Mouse (Mus musculus): ENCODE measurements around the gene Gm9903.

Gm9903 gene

DNA sequence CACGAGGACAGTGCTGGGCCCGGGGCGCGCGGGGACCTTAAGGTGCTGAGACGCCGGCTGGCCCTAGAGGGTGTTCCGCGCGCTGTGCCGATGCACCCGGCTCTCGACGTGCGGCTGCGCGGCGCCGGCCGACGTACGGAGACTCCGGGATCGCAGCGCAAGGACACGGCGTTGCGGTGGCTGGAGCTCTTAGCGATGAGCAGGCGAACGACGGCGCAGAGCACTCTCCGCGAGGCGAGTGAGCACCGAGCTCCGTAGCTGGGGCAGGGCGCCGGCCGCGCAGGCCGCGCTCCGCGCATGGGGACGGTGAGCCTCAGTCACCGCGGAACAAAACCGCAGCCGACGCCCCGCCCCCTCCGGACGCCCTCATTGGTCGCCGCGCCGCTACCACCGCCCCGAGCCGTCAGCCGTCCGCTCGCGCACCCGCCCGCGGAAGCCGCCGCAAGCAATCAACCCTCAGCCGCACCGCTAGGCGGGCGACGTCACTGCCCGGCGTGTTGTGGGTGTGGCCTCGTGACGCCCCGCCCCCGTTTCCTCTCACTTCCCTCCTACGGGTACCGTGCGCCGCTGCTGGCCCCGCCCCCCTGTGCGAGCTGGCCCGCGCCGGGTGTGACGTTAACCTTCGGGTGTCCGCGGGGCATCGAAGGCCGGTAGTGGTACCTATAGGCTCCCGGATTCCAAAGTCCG, at the start of gene Gm9903, which contains the start of gene Fam53a:
Gene Gm9903, plus strand, starts transcription at position 625 of the 687 bp plus-strand sequence.
Gene Fam53a, minus strand, starts transcription at position 335 of the 687 bp plus-strand sequence.
- DNase-seq (ENCODE audit: low spot score in 2 of 2), result peak; percentile 99 to 100

DNA sequence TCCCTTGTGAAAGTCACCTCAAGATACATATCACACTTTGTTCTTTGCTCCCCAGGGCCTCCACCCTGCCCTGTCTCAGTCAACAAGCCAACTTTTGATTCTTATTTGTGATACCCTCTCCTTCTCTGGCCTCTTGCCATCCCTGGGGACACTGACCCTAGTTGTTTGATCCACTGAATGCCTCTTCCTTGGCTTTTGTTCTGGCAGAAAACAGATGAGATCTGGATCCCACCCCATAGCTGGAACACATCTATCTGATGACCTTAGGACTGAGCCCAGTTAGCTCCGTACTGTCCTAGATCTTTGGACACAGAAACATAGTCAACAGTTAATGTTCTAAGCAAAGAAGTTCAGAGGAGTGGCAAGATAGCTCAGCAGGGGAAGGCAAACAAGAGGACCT, 49.4 kb upstream of the Gm9903 start:
- DNase-seq (ENCODE audit: low spot score in 2 of 2), result no peak

GRCm38 (mm10) chr5:33587498-33588058, 42.1 kb upstream of the Gm9903 start:
- no peak for DNase-seq (ENCODE audit: low spot score in 2 of 2)

- DNase-seq (ENCODE audit: low spot score in 2 of 2), result no peak
Observed at GRCm38 (mm10) chr5:33588066-33588465, 41.7 kb upstream of the Gm9903 start.

DNA sequence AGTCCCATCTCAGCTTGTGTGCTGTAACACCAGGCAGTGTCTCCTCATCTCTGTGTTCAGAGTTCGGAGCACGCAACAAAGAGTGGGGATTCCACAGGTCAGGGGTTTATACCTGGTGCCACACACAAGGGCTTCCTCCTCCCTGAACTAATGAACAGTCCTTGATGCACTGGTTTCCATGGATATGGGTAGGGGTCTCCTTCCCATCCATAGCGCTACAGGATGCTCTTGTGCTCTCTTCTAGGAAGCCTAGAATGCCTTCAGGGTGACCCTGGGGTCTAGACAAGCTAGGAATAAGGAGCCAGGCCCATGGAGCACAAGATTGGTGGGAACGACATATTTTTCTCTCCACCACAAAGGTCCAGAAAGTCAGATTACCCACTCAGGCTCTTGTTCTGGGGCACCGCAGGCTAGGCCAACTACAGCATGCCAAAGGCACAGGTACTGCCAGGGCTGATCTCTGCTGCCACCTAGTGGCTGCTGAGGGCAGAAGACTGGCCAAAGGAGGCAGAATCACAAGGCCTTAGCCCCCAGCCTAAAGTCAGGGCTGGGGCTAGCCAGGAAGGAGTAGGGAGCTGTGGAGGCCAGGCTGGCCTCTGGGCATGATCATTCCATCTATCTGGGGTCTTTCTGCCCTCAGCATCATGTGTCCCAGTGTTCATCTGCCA, 40.4 kb upstream of the Gm9903 start:
- DNase-seq (ENCODE audit: low spot score in 2 of 2), result peak; percentile 14 to 56

DNA sequence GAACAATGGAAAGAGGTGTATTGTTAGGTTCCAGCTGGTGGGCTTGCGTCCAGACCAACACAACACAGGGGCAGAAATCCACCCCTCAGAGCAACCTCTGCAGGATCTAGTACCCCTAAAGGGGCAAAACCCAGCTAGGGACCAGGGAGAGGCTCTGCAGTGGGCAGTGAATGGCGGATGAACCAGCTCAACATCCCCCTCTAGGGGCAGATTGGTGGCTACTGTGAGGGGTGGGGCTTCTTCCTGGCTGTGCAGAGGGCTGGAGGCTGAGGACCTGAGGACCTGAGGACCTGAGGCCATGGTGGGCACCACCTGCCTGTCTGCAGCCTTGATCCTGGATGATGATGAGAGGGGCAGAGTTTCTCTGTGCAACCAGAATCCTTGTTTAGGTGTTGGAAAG, 36.1 kb upstream of the Gm9903 start:
- DNase-seq (ENCODE audit: low spot score in 2 of 2), result no peak

DNA sequence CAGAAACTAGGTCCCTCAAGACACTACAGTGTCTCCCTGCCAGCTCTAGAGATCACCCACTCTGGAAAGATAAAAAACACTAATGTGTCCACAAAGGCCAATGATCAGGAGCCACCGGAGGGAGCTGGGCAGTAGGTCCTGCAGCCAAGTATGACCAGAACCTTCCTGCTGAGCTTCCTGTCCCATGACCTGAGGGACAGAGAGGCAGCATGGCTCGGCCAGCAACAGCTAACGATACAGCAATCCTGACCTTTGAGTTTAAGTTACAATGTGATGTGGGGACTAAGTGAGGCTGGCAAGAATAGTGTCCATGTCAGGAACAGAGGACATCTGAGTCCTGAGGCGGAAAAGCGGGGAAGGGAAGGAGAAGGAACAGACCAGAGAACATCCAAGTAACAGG, 24.4 kb upstream of the Gm9903 start:
- no peak for DNase-seq (ENCODE audit: low spot score in 2 of 2)

- DNase-seq (ENCODE audit: low spot score in 2 of 2), result no peak
Observed at GRCm38 (mm10) chr5:33606631-33607030, 23.1 kb upstream of the Gm9903 start.

- no peak for DNase-seq (ENCODE audit: low spot score in 2 of 2)
Observed at GRCm38 (mm10) chr5:33607434-33607833, 22.3 kb upstream of the Gm9903 start.

DNA sequence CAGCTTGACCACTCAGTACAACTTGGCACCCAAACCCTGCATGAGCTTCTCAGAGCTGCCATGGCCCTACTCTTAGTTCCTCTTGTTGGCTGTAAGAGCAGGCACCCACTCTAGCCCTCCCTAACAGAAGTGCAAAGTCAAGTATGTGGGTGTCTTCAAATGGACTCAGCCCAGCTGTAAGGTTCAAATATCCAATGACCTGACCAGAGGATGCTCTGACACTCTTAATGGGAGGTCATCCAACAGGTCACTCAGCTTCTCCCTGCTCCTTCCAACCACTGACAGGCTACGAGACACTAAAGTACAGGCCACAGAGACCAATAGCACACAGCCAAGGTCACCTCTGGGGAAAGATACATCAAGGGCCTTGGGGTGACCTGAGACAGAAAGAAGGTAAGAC, 20.5 kb upstream of the Gm9903 start:
- no peak for DNase-seq (ENCODE audit: low spot score in 2 of 2)

DNA sequence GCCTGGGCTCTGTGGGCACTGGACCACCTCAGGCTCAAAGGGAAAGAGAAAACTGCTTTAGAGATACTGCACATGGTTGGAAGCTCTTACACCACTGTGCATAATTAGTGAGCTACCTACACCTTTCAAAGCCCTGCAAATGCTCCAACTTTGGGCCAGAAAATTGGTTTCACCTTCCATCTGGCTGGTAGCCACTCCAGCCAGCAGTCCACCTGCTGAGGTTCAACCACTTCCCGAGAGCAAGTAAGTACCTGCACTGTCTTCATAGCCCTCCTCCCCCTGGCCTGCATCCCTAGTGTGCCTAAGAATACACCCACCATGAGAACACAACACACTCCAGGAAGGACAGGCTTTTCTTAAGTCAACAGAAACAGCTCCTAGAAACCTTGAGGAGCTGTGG, 17.9 kb upstream of the Gm9903 start:
- DNase-seq (ENCODE audit: low spot score in 2 of 2), result no peak

DNA sequence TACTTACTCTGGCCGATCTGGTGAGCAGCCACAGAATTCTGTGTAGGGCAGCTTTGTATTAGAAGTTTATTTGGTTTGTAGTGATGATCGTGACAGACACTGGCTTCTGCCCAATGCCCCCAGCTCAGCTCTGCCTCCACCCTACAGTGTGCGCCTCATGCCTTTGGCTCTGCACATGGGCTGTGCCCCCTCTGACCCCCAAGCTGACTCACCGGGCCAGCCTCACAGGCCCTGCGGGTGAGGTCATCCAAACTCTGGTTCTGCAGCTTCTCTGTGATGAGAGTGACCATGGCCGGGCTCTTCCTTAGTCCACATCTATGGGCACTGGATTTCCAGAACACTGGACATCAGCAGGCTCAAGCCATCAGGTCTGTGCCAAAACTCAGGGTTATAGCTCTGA, 15.3 kb upstream of the Gm9903 start:
- no peak for DNase-seq (ENCODE audit: low spot score in 2 of 2)

- DNase-seq (ENCODE audit: low spot score in 2 of 2), result no peak
Observed at GRCm38 (mm10) chr5:33622671-33623070, 7.1 kb upstream of the Gm9903 start.

- no peak for DNase-seq (ENCODE audit: low spot score in 2 of 2)
Observed at GRCm38 (mm10) chr5:33623766-33624165, 6.0 kb upstream of the Gm9903 start.

GRCm38 (mm10) chr5:33627968-33628367, 1.8 kb upstream of the Gm9903 start:
- DNase-seq (ENCODE audit: low spot score in 2 of 2), result peak; percentile 14 to 46

GRCm38 (mm10) chr5:33628820-33629300, 865 bp upstream of the Gm9903 start:
- peak in 1 of 2 experiments; percentile 60 for DNase-seq (ENCODE audit: low spot score in 2 of 2)

DNA sequence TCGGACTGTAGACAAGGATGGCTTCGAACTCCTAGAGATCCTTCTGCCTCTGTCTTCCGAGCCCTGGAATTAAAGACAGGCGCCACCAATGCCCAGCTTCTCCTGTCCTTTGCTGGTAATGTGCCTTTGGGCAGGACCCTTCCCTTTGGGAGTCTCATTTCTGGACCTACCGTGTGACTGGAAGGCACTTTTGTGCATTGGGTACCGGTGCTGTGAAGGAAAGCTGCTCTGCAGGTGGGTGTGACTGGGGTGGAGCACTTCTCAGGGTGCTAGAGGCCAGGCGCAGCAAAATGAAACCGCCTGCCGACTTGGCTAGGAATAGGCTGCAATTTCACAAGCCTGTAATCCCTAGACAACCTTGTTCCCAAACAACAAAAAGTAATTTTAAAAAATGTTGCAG, 336 bp downstream of the Gm9903 start:
- peak; percentile 60 to 64 for DNase-seq (ENCODE audit: low spot score in 2 of 2)

- DNase-seq (ENCODE audit: low spot score in 2 of 2), result peak; percentile 25 to 40
Observed at GRCm38 (mm10) chr5:33630615-33631014, 890 bp downstream of the Gm9903 start.

DNA sequence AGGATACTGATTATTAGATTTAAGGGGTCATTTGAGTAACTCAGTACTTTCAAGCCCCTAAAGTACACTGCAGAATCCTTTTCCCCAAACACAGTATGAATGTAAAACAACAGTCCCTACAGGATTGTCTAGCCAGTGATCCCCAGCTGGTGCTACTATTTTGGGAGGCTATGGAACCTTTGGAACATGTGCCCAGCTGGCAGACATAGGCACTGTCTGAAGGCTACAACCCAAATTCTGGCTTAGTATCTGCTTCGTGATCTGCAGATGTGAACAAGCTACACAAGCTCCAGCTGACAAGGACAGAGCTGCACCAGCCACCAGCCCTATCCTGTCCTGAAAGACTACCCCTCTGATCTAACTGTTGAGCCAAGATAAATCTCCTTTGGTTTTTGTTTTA, 2.8 kb downstream of the Gm9903 start:
- DNase-seq (ENCODE audit: low spot score in 2 of 2), result no peak

- DNase-seq (ENCODE audit: low spot score in 2 of 2), result no peak
Observed at GRCm38 (mm10) chr5:33635361-33635760, 5.6 kb downstream of the Gm9903 start.

GRCm38 (mm10) chr5:33637606-33638350, 8.1 kb downstream of the Gm9903 start:
- DNase-seq (ENCODE audit: low spot score in 2 of 2), result no peak

GRCm38 (mm10) chr5:33638826-33639225, 9.1 kb downstream of the Gm9903 start:
- no peak for DNase-seq (ENCODE audit: low spot score in 2 of 2)
